Comparison of ENCODE assay signal across 17 mouse cellular contexts in the genomic region with DNA sequence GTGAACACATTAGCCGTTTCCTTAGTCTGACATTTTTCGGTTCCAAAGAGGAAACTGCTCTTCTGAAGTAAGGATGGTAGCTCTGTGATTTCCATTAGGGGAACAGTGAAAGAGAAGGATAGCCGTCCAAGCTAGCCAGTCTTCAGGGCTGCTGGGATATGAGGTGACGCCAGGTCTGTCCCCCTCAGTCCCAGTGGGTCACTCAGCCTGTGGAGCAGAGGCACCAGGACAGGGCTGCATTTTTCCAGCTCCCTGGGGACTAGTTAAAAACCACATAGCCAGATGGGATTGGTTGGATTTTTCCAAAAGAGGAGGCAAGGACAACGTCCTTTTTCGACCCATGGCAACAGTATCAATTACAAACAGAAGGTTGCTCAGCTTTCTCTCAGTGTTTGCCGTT. TPM values are rescaled to one million over a fixed set of nuclear protein-coding genes. Genes with fewer than 3 reads are reported as not detected.
A peak's percentile ranks its signal among the peaks of the same experiment; 100 is the strongest.
DNase-seq lines count a peak whose midpoint lies in the region; ATAC-seq and TF ChIP-seq lines count a peak whose summit lies in the region.
"Had no signal": no experiment of that assay in that cellular context is flagged by ENCODE, and none has a peak within 500 bp of the region (broad histone marks: within the 10 kb centered on the region; RNA-seq: fewer than 3 reads in every experiment).

No protein-coding gene starts in this region.

- TF ChIP-seq CTCF in lung, postnatal 0 days (IDR thresholded peaks at IDR 0.05) = no peak
- no peak for TF ChIP-seq CTCF in kidney, postnatal 0 days (IDR thresholded peaks at IDR 0.05; ENCODE audit: low read depth)
- TF ChIP-seq CTCF in midbrain, postnatal 0 days (IDR thresholded peaks at IDR 0.05) = no peak

- DNase-seq in lung, postnatal 10 days = peak; percentile 17
- no peak for DNase-seq in lung, postnatal 0 days (ENCODE audit: low spot score)
- peak; percentile 29 for DNase-seq in kidney, postnatal 0 days (ENCODE audit: low spot score)
- peak; percentile 86 for DNase-seq in skeletal muscle tissue, adult 2 months (ENCODE audit: low read depth, low spot score)
- DNase-seq in adrenal gland, adult 2 months = no peak
- no peak for DNase-seq in midbrain, postnatal 0 days (ENCODE audit: low spot score)
- DNase-seq in adrenal gland, adult 18-20 months (ENCODE audit: low spot score in 2 of 2) = no peak
- DNase-seq: cerebellum, postnatal 25 days had no signal

- no peaks in the 10 kb centered on the region for H3K9me3 ChIP-seq in lung, postnatal 0 days (ENCODE audit: low read length)
- no peaks in the 10 kb centered on the region for H3K9me3 ChIP-seq in heart, embryonic 16.5 days (replicated peaks; ENCODE audit: control insufficient read depth, low read length)
- H3K9me3 ChIP-seq in kidney, postnatal 0 days (replicated peaks; ENCODE audit: low read length) = no peaks in the 10 kb centered on the region
- H3K9me3 ChIP-seq in midbrain, postnatal 0 days (ENCODE audit: low read length) = no peaks in the 10 kb centered on the region
- H3K9me3 ChIP-seq: forebrain, embryonic 10.5 days; intestine, embryonic 15.5 days; midbrain, embryonic 12.5 days; neural tube, embryonic 12.5 days had no signal

- no peak for ATAC-seq in lung, postnatal 0 days
- ATAC-seq in heart, embryonic 16.5 days (replicated peaks; ENCODE audit: extremely low read depth, insufficient read depth, low FRiP score) = 0 out of 2 replicates have a peak, but pooled peaks have one; percentile 18
- ATAC-seq in kidney, postnatal 0 days (replicated peaks; ENCODE audit: low FRiP score, low read depth) = no peak
- ATAC-seq in midbrain, postnatal 0 days (ENCODE audit: low FRiP score) = no peak
- ATAC-seq: activated CD4-positive, CD25-positive, alpha-beta regulatory T cell, adult 4 months; intestine, embryonic 15.5 days had no signal

- H3K4me2 ChIP-seq in lung, postnatal 0 days (replicated peaks; ENCODE audit: low read depth, low read length) = no peak overlapping the region
- H3K4me2 ChIP-seq in heart, embryonic 16.5 days (ENCODE audit: low read depth, low read length) = no peak overlapping the region
- no peak overlapping the region for H3K4me2 ChIP-seq in kidney, postnatal 0 days (ENCODE audit: low read length)
- no peak overlapping the region for H3K4me2 ChIP-seq in midbrain, postnatal 0 days (ENCODE audit: low read depth, low read length, poor library complexity, severe bottlenecking)
- H3K4me2 ChIP-seq: intestine, embryonic 15.5 days; midbrain, embryonic 12.5 days; neural tube, embryonic 12.5 days had no signal

- TF ChIP-seq EP300 in lung, postnatal 0 days (IDR thresholded peaks at IDR 0.05) = no peak

- no peaks in the 10 kb centered on the region; the same call in 1 of the 2 replicates for H3K4me1 ChIP-seq in lung, postnatal 0 days (ENCODE audit: insufficient read depth, low read depth, low read length)
- H3K4me1 ChIP-seq in heart, embryonic 16.5 days (ENCODE audit: control insufficient read depth, insufficient read depth, low read length) = peaks cover 6% of the 10 kb centered on the region; the same call in 1 of the 2 replicates
- H3K4me1 ChIP-seq in kidney, postnatal 0 days (replicated peaks; ENCODE audit: insufficient read depth, low read length) = no peaks in the 10 kb centered on the region
- no peaks in the 10 kb centered on the region for H3K4me1 ChIP-seq in midbrain, postnatal 0 days (ENCODE audit: insufficient read depth, low read length)
- H3K4me1 ChIP-seq: intestine, embryonic 15.5 days; midbrain, embryonic 12.5 days; neural tube, embryonic 12.5 days had no signal

- no peaks in the 10 kb centered on the region for H3K36me3 ChIP-seq in lung, postnatal 0 days (ENCODE audit: insufficient read depth, low read length)
- H3K36me3 ChIP-seq in heart, embryonic 16.5 days (ENCODE audit: control insufficient read depth, insufficient read depth) = no peaks in the 10 kb centered on the region
- H3K36me3 ChIP-seq in kidney, postnatal 0 days (ENCODE audit: insufficient read depth, low read length) = no peaks in the 10 kb centered on the region
- no peaks in the 10 kb centered on the region for H3K36me3 ChIP-seq in midbrain, postnatal 0 days (ENCODE audit: insufficient read depth, low read length)
- H3K36me3 ChIP-seq: forebrain, embryonic 10.5 days; intestine, embryonic 15.5 days; midbrain, embryonic 12.5 days; neural tube, embryonic 12.5 days had no signal

- no peak overlapping the region for H3K27ac ChIP-seq in lung, postnatal 0 days (ENCODE audit: low read length)
- peak overlapping the region; percentile 46; the same call in 1 of the 2 replicates for H3K27ac ChIP-seq in heart, embryonic 16.5 days (ENCODE audit: low read length)
- H3K27ac ChIP-seq in kidney, postnatal 0 days = no peak overlapping the region
- H3K27ac ChIP-seq in midbrain, postnatal 0 days (ENCODE audit: low read depth, low read length) = no peak overlapping the region
- H3K27ac ChIP-seq: forebrain, embryonic 10.5 days; intestine, embryonic 15.5 days; midbrain, embryonic 12.5 days; neural tube, embryonic 12.5 days had no signal

- no peaks in the 10 kb centered on the region for H3K27me3 ChIP-seq in lung, postnatal 0 days (replicated peaks; ENCODE audit: insufficient read depth, low read length)
- H3K27me3 ChIP-seq in heart, embryonic 16.5 days (ENCODE audit: control insufficient read depth, insufficient read depth, low read length) = no peaks in the 10 kb centered on the region
- no peaks in the 10 kb centered on the region for H3K27me3 ChIP-seq in kidney, postnatal 0 days (ENCODE audit: insufficient read depth, low read length)
- H3K27me3 ChIP-seq in midbrain, postnatal 0 days (ENCODE audit: insufficient read depth, low read length) = no peaks in the 10 kb centered on the region
- H3K27me3 ChIP-seq: intestine, embryonic 15.5 days; midbrain, embryonic 12.5 days; neural tube, embryonic 12.5 days had no signal

- H3K4me3 ChIP-seq in lung, postnatal 0 days (ENCODE audit: low read depth, low read length) = no peak overlapping the region
- no peak overlapping the region for H3K4me3 ChIP-seq in heart, embryonic 16.5 days (ENCODE audit: low read length)
- no peak overlapping the region for H3K4me3 ChIP-seq in kidney, postnatal 0 days (replicated peaks; ENCODE audit: low read depth, low read length)
- no peak overlapping the region for H3K4me3 ChIP-seq in midbrain, postnatal 0 days (ENCODE audit: low read depth, low read length)
- H3K4me3 ChIP-seq: forebrain, embryonic 10.5 days; intestine, embryonic 15.5 days; midbrain, embryonic 12.5 days; neural tube, embryonic 12.5 days had no signal

- H3K9ac ChIP-seq in lung, postnatal 0 days (replicated peaks; ENCODE audit: low read depth) = no peak overlapping the region
- H3K9ac ChIP-seq in heart, embryonic 16.5 days (ENCODE audit: low read length) = no peak overlapping the region
- no peak overlapping the region for H3K9ac ChIP-seq in kidney, postnatal 0 days (ENCODE audit: low read depth, low read length)
- no peak overlapping the region for H3K9ac ChIP-seq in midbrain, postnatal 0 days (replicated peaks; ENCODE audit: low read length, poor library complexity, severe bottlenecking)
- H3K9ac ChIP-seq: intestine, embryonic 15.5 days; midbrain, embryonic 12.5 days; neural tube, embryonic 12.5 days had no signal

- WGBS in lung, postnatal 0 days = 73% methylated on average over 7 of the region's 7 CpGs
- WGBS in heart, embryonic 16.5 days = 67% methylated on average over 7 of the region's 7 CpGs
- 56% methylated on average over 7 of the region's 7 CpGs for WGBS in kidney, postnatal 0 days
- 78% methylated on average over 7 of the region's 7 CpGs for WGBS in midbrain, postnatal 0 days

RNA-seq across cellular contexts. Expression of gene Filip1l, which starts 25.9 kb away (rescaled TPM):
- 37.7 and 41.6 TPM in 2 replicates for polyA plus RNA-seq in lung, postnatal 0 days (2015; fragmentation: Nextera tagmentation; extraction: Ambion mirVana)
- 24.2 and 26.7 TPM in 2 replicates for polyA plus RNA-seq in heart, embryonic 16.5 days (2015; fragmentation: Nextera tagmentation; extraction: Ambion mirVana)
- 30.4 and 32.5 TPM in 2 replicates for polyA plus RNA-seq in kidney, postnatal 0 days (2015; fragmentation: Nextera tagmentation; extraction: Ambion mirVana)
- 10 to 100 TPM; 23.0 to 23.1 TPM for total RNA-seq in adrenal gland, adult 2 months (2021)
- polyA plus RNA-seq in adrenal gland, adult 2 months (2012; rRNA removed) = 0.90 and 0.99 TPM in 2 replicates
- total RNA-seq in midbrain, postnatal 0 days (2014; rRNA removed) = 2.0 and 2.2 TPM in 2 replicates
- polyA plus RNA-seq in midbrain, postnatal 0 days (2015; fragmentation: Nextera tagmentation; extraction: Ambion mirVana) = 1.6 and 1.9 TPM in 2 replicates
- total RNA-seq in adrenal gland, adult 18-20 months (2021) = 10 to 100 TPM; 21.3 to 32.1 TPM

RNA-seq across cellular contexts. Expression of gene Tmem30c, which starts 34.3 kb away (rescaled TPM):
- 0.04 TPM in 1 of 2 replicates, not detected in the other for polyA plus RNA-seq in lung, postnatal 0 days (2015; fragmentation: Nextera tagmentation; extraction: Ambion mirVana)
- polyA plus RNA-seq in heart, embryonic 16.5 days (2015; fragmentation: Nextera tagmentation; extraction: Ambion mirVana) = not detected in 2 replicates
- polyA plus RNA-seq in kidney, postnatal 0 days (2015; fragmentation: Nextera tagmentation; extraction: Ambion mirVana) = not detected in 2 replicates
- not detected for total RNA-seq in adrenal gland, adult 2 months (2021)
- polyA plus RNA-seq in adrenal gland, adult 2 months (2012; rRNA removed) = not detected in 2 replicates
- 0.49 and 0.52 TPM in 2 replicates for total RNA-seq in midbrain, postnatal 0 days (2014; rRNA removed)
- polyA plus RNA-seq in midbrain, postnatal 0 days (2015; fragmentation: Nextera tagmentation; extraction: Ambion mirVana) = 0.20 and 0.44 TPM in 2 replicates
- not detected for total RNA-seq in adrenal gland, adult 18-20 months (2021)
- total RNA-seq: liver, adult 2 months had no signal
- polyA plus RNA-seq: activated CD4-positive, CD25-positive, alpha-beta regulatory T cell, adult 4 months; embryonic facial prominence, embryonic 11.5 days; forebrain, embryonic 10.5 days; heart, embryonic 14.5 days; intestine, embryonic 15.5 days; liver, adult 2 months had no signal

Comparison
In these comparisons a context has a peak if more than half of its experiments do, and no peak if none do; other contexts are left out.
1. DNase-seq: peak in lung, postnatal 10 days (single experiment), kidney, postnatal 0 days (single experiment) and skeletal muscle tissue, adult 2 months (single experiment); none in lung, postnatal 0 days (single experiment), adrenal gland, adult 2 months (single experiment), midbrain, postnatal 0 days (single experiment) and adrenal gland, adult 18-20 months (0 of 2).